Mouse (Mus musculus): ENCODE results near the gene Abhd17a.

The Abhd17a gene

DNA sequence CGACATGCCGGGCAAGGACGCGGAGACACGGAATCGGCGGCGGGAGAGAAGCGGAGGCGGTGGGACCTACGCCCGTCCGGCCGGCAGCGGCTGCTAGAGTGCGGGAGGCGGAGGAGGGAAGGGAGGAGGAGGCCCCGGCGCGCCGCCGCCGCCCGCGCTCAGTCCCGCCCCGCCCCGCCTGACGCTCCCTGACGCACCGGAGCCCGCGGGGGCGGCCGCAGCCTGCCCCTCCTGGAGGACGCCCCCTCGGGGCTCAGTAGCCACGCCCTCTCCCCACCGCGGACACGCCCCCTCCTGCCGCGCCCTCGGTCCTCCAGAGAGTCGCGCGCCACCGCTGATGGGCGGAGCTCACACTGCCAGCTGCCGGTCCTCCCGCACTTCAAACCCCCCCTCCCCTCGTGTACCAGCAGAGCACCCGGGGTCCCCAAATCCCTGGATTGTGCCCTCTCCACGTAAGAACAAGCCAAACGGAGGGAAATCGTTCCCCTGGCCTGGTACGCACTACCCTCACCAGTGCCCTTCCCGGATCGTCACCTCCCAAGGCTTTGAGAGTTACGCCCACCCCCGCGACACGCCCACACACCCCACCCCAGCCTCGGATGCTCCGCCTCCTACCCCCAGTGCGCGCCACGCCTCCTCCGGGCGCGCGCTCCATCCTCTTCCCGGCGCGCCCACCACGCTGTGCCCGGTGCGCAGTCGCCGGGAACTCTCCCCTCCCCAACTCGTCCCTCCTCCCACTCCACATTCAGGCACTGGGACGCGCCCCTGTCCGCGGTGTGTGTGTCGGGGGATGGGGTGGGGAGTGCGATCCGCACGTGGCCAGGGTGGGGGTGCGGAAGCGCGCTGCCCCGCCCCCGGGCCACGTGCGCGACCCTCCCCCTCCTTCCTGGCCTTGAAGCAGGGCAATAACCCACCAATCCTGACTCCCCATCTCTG is 12.7 kb downstream of the Abhd17a start, which contains the start of gene Klf16:
Gene Klf16 (minus strand): TSS at position 127 of the 936 bp plus-strand sequence.
- DNase-seq (ENCODE audit: low read depth, low spot score): peak; percentile 87

DNA sequence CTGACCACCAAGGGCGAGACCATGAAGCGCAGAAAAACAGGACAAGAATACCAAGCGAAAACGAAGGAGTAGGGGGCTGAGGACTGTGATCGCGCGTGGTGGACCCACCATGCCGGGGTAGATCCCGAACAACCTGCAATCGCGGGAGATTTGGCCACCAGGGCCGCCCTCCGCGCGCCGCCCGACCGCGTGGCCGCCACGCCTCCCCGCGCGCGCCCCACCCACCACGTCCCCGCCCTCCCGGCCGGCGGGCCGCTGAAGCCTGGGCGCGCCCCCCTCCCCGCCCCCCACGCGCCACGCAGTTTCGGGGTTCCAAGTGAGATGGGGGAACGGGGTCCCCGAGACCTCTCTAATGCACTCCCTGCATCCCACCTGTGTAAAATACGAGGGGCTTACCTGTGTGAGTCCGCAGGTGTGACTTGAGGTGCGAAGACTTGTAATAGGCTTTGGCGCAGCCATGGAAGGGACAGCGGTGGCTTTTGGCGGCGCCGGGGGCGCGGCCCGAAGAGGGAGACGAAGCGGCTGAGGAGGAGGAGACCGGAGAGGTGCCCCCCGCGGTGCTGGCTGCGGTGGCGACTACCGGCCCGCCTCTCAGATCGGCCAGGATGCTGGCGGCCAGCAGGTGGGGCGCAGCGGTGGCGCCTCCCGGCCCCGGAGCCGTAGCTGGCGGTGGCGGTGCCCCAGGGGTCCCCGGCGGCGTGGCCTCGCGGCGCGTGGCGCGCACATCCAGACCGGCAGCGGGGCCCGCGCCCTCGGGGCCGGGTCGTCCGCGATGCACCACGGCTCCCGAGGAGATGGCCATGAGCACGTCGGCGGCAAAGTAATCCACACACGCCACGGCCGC is 13.6 kb downstream of the Abhd17a start:
- DNase-seq (ENCODE audit: low read depth, low spot score): no peak

DNA sequence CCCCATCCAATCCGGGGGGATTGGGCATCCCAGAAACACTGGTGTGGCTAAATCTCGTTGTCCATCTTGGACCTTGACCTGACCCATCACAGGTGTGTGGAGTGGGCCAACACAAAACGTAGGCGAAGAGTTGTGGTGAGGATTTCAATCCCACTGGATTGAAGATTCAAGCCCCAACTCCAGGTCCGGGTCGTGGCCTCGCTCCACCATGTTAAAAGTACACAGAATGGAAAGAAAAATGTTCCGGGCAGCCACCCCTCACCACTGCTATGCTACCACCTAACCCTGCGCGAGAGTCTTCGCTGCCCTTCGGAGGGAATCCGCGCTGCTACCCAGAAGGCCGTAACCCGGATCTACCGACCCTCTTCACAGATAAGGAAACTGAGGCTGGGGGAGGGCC is 14.2 kb downstream of the Abhd17a start:
- DNase-seq (ENCODE audit: low read depth, low spot score): no peak

DNA sequence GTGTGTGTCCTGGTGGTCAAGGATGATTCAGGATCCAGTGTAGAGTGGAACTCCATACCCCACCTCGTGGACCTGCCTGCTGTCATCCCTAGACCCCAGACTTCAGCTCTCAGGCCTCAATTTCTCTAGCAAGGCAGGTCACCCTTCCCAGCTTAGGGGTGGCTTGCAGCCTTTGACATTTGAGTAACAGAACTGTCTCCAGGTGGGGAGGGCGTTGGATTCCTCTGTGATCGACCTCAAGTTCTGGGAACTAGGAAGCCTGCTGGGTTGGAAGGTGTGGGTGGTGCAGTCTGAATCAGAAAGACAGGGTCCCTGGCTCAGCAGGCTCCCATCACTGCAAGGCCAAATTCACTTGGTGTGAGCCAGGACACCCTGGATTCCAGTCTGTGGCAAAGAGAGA is 15.2 kb downstream of the Abhd17a start:
- DNase-seq (ENCODE audit: low read depth, low spot score): no peak

DNA sequence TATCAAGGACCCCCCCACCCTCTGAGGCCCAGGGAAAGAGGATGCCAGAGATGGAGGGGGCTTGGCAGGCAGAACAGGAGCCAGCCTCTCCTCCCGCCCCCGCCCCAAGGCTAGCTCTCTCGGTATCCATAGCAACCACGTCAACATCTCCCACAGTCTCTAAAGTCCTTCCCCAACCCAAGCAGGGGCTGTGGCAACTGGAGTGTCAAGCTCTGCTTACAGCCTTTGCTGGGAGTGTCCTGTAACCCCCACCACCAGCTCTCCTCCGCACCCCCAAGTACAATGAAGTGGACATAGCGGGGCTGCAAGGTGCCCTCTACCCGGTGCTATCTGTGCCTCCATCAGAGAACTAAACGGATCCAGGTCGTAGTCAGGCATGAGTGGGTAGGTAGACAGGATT is 16.2 kb downstream of the Abhd17a start:
- no peak for DNase-seq (ENCODE audit: low read depth, low spot score)

DNA sequence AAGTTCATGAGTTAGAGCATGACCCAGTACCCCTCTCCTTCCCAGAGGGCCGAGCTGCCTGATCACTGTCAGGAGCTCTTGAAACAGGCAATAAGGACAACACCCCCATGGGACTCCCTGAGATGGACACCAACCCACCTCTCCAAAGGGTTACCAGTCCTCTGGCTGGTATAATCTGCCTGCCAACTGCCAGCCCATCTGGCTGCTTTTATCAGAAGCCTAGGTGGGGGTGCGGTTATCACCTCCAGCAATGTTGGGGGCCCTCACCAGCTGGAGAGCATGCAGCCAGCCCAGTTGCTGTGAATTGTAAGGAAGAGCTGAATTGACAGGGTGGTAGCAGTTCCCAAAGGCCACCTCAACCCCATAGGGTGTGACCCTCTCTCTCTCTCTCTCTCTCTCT is 17.7 kb downstream of the Abhd17a start:
- DNase-seq (ENCODE audit: low read depth, low spot score): no peak

DNA sequence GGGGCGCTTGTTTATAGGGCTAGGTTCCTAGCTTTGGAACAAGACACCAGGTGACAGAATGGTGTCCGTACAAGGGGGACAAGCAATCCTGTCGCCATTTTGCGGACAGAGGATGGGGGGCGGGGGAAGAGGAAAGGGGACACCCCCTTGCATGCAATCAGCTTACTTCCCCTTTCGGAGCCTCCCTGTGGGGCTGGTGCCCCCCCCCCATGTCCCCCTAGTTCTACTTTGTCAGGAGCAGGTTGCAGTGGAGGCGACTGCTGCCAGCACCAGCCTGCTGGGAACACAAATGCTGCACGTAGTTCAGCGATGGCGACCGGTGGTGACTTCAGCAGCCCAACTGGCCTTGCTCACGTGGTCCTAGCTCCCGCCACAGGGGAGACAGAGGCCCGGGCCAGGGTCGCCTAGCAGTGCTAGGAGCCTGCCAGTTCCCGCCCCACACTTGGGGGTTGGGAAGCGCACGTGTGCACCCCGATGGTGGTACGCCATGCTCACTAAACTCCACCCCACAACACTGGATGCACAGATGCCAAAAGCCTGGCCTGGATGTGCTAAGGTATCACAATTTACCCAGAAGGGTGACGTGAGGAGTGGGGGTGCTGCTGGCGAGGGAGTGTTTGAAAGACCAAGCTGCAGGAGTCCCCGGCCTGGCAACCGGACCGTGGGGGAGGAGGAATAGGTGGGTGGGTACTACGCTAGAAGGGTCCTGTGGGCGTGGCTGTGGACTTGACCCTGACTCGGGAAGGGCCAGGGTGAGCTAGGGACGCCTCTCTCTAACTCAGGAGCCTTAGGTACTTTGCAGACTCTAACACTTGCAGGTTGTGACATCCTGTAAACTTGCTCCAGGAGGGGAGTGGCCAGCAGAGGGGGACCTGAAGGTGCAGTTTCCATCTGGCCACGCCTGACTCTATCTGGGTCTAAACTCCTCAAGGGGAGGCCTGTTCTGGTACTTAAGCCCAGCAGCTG is 19.0 kb downstream of the Abhd17a start:
- no peak for DNase-seq (ENCODE audit: low read depth, low spot score)

DNA sequence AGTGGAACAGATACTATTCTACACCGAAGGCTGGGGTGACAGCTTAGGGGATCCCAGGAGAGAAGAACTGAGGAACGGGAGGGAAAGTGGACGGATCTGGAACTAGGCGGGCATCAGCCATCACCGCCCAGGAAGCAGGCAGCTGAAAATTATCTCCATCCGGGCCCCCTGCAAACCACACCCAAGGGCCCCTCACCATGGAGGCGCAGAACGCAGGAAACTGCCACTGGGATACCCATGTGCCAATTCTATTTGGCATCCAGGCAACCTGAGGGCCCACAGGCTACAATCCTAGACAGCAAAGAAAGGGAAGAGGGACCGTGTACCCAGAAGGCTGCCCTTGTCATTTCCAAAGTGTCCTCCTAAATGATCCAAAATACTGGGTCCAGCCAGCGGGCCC is 19.7 kb downstream of the Abhd17a start:
- no peak for DNase-seq (ENCODE audit: low read depth, low spot score)

DNA sequence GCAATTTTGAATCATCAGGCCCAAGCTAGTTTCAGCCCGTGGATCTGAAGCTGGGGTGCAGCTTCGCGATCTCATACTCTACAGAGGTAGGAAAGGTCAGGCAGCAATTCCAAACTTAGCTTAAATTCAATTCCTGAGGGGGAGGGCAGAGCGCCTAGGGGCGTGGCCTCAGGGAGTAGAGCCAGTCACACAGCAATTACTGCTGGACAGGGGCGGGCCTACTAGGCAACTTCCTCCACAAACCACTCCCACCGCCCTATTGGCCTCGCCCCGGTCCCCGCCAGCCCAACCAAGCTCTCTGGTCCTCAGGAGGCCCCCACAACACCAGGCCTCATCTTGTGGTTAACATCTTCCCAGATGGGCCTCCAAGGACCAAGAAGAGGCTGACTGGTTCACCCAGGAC is 20.5 kb downstream of the Abhd17a start:
- DNase-seq (ENCODE audit: low read depth, low spot score): no peak

DNA sequence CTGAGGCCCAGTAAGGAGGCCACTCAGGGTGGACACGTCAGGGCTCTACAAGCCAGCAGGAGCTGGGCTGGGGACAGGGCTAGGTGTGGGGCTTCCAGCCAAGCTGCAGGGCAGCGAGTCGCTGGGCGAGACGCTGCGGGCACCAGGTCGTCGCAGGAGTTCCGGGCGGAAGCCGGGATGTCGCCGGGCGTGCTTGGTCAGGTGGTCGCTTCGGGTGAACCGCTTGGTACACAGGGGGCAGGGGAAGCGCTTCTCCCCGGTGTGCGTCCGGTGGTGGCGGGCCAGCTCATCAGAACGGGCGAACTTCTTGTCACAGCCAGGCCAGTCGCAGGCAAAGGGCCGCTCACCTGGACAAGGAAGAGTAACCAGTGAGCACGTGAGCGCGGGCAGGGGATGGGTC is 21.3 kb downstream of the Abhd17a start:
- no peak for DNase-seq (ENCODE audit: low read depth, low spot score)

DNA sequence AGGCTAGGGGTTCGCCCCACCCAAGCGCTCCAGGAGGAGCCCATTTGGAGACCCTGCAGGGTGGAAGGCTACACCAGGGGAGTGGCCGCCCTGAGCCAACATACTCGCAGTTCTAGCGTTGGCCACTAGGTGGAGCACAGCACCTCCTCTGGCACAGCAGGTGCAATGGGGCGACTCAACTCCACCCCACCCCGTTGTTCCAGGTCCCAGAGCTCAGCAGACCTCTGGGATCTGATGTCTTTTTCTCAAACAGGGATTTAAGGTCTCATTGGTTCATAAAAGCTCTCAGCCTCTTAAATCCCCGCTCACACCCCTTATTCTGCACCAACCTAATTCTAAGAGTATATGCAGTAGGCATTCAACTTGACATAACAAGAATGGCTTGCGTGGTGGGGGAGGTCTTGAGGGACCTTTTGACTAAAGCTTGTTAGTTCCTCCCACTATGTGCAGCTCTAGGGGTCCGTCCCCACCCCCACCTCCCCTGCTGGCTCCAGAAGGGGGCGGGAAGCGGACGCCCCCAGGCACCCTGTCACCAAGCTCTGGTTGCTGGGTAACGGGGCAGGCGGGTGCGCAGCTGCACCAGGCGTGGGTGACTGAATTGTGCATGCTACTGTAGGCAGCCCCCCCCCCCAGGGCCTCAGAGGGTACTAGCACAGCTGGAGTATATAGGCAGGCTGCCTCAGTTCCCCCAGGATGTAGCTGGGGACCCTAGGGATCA is 23.6 kb downstream of the Abhd17a start:
- peak; percentile 36 for DNase-seq (ENCODE audit: low read depth, low spot score)

DNA sequence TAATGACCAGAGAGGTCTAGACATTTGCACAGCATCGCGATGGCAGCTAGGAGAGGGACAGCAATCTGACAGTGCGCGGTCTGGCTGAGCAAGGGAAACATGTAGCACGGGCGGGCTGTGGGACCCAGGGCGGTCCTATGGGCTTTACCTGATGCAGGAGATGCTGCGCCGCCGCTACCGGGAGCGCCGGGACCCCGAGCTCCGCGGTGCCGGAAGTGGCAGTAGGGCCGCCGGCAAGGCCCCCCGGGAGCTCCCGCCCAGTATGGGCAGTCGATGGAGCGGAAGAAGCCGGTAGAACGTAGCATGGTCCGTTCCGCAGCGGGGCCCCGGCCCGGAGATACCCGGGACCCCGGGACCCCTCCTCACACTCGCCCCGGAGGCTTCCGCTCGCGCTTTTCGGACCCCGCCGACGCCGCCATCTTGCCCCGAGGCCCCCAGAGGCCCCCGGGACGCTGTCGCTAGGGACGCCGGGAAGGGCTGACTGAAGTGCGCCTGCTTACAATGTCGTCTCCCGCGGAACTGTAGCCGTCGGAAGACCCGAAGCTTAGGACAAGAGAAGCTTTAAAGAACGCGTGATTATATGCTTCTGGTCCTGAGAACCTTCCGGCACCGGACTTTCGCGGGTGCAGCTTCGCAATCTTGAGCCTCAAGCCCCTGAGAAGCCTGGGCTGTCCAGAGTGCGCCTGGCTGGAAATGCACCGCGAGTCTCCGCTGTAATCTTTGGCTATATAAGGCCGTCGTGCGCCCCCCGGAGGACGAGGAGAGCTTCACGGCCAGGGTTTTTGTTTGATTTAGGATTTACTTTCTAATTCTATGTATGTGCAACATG is 28.8 kb downstream of the Abhd17a start, which contains the start of gene Rexo1:
Gene Rexo1 (minus strand): TSS at position 445 of the 829 bp plus-strand sequence.
- peak; percentile 91 for DNase-seq (ENCODE audit: low read depth, low spot score)

DNA sequence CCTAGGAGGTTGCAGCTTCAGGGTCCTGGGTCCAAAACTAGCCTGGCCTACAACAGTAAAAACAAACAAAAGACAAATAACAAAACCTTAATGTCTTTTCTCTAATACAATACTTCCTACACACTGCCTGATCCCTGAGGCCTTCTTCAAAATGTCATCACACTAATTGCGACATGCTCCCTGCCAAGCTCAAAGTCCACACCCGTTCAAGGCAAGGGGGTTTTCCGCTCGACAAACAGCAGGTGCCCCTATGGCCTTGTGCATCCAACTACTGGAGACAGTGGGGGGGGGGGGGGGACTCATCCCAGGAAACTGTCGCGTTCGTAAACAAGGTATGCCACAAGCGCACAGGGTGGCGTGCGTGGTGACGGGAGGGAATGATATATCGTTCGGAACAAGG is 29.5 kb downstream of the Abhd17a start:
- DNase-seq (ENCODE audit: low read depth, low spot score): no peak

DNA sequence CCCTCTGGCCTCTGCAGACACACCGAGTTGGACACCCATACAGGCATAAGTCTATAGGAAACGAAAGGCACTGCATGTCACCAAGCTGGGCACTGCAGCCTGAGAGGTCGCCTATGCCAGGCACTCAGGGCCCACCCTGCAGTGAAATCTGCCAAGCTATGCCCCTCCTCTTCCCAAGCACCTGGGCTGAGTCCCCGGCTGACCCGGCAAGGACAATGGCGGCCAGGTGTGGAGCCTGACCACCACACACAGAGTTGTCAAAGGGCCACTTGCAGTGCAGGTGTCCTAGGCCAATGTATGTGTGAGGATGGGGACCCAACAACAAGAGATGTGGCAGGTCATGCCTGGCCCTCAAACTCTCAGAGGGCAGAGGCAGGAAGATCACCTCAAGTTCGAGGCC is 30.7 kb downstream of the Abhd17a start:
- DNase-seq (ENCODE audit: low read depth, low spot score): no peak

DNA sequence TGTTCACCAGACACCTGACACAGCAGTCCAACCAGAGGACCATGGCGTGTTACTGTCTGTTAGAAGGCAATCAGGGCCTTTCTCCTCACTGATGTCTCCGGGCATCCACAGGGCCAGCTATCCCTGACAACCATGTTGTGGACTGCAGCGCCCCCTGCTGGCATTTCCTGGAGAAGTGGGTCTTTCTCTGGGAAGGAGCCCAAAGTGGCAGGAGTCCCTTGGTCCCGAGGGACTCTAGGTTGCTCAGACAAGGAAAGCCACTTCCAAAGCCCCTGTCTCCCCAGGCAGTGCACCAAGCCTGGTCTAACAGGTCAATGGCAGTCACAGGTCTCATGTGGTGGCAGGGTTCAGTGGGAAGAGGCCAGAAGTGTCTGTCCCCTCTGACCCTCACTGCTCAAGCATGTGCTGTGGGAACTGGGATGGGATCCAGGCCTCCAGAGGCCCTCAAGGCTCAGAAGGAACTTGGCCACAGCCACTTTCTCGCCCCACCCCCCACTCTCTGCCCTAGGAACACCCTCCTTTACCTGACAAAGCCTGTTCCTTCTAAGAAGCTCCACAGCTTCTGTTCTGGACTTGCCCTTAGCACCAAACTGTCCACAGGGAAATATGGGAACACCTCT is 32.7 kb downstream of the Abhd17a start:
- DNase-seq (ENCODE audit: low read depth, low spot score): no peak

DNA sequence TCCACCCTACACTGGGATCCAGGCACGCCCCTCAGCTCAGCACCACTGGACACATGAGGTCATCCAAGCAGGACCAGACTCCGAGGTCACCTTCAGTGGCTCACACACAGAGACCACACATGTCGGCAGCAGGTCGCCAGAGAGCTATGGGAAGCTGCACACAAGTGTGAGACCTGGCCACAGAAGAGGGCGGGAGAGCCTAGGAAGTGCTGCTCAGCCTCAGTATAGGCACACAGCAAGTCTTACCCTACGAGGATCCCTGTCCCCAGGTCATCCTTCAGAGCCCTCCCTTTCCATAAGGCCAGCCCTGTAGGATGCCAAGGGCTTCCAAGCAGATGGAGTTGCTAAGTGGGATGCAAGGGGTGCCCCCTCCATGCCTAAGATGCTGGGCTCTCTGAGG is 36.1 kb downstream of the Abhd17a start:
- DNase-seq (ENCODE audit: low read depth, low spot score): no peak

DNA sequence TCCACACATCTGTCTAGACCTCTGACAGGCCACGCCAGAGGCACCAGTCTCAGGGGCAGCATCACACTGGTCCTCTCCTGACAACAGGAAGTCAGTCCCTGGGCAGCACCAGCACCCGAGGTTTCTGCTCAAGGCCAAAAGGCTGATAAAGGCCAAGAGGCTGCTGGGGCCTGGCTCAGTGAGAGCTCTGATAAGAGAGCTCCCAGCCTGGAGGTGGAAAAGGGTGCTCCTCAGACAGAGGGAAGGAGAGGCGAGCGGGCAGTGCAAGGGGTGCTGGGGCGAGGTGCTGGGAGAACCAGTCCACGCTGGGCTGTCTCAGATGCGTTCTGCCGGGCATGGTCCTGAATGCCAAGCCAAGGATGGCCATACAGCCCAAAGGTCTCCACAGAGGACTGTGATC is 36.6 kb downstream of the Abhd17a start:
- no peak for DNase-seq (ENCODE audit: low read depth, low spot score)

DNA sequence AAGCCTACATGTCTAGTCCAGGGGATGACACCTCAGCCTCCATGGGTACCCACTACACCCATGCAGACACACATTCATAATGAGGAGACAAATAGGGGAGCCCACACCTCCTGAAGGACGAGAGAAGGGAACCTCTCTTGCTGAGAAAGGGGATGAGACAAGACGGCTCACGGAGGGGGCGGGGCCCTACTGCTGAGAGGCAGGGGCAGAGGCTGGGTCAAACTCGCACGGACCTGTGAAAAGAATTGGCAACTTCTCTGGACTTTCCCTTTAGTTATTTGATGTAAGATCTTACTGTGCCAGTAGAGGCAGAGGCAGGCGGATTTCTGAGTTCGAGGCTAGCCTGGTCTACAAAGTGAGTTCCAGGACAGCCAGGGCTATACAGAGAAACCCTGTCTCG is 37.8 kb downstream of the Abhd17a start:
- DNase-seq (ENCODE audit: low read depth, low spot score): no peak

DNA sequence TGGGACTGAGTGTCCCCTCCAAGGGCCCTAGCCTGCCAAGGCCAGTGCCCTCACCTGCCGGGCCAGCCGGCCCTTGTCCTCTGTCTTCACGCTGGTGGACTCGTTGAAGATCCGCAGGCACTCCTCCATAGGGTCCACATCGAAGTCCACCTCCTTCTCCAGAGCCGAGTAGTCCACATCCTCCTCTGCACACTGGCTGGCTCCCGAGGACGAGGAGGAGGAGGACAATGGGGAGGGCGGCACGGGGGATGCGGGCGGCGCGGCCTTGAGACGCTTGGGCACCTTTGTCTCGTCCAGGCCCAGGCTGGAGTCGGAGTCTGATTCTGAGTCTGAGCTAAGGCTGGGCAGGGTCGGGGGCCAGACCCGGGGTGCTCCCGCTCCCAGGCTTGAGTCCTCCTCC is 40.9 kb downstream of the Abhd17a start:
- no peak for DNase-seq (ENCODE audit: low read depth, low spot score)
